Comparison of ENCODE assay signal across 13 mouse cellular contexts in the genomic region with DNA sequence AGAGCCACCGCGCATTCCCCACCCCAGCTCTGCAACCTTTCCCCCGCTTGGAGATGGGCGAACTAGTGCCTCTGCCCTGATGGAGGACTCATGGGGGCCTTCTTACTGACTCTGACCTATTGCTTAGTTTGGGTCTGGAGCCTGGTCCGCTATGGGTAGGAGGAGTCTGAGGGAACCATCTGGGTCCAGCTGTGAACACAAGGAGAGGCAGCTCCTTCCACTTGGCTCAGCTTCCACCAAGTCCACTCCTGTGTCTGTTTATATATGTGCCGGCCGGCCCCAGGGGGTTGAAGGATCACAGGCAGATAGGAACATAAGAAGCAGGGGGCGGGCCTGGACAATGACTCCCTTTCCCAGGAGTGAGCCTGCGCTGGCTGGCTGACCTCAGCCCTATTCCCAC. TPM values are rescaled to one million over a fixed set of nuclear protein-coding genes. Genes with fewer than 3 reads are reported as not detected.
DNase-seq lines count a peak whose midpoint lies in the region; ATAC-seq and TF ChIP-seq lines count a peak whose summit lies in the region.
"Had no signal": no experiment of that assay in that cellular context is flagged by ENCODE, and none has a peak within 500 bp of the region (broad histone marks: within the 10 kb centered on the region; RNA-seq: fewer than 3 reads in every experiment).

No protein-coding gene starts in this region.

- no peaks in the 10 kb centered on the region for H3K36me3 ChIP-seq in heart, adult 2 months (ENCODE audit: control insufficient read depth, insufficient read depth, low read length)
- H3K36me3 ChIP-seq in lung, embryonic 15.5 days, result no peaks in the 10 kb centered on the region
- no peaks in the 10 kb centered on the region for H3K36me3 ChIP-seq in kidney, postnatal 0 days (ENCODE audit: insufficient read depth, low read length)
- no peaks in the 10 kb centered on the region for H3K36me3 ChIP-seq in stomach, embryonic 14.5 days (ENCODE audit: control insufficient read depth, insufficient read depth, low read length)
- H3K36me3 ChIP-seq: midbrain, embryonic 13.5 days had no signal

- peaks cover 6% of the 10 kb centered on the region for H3K4me1 ChIP-seq in heart, adult 2 months (ENCODE audit: control insufficient read depth, insufficient read depth, low read length)
- H3K4me1 ChIP-seq in lung, embryonic 15.5 days, result peaks cover 36% of the 10 kb centered on the region
- H3K4me1 ChIP-seq in kidney, postnatal 0 days (replicated peaks; ENCODE audit: insufficient read depth, low read length), result peaks cover 17% of the 10 kb centered on the region
- H3K4me1 ChIP-seq in stomach, embryonic 14.5 days (ENCODE audit: control insufficient read depth, insufficient read depth, low read length), result peaks cover 21% of the 10 kb centered on the region
- H3K4me1 ChIP-seq: midbrain, embryonic 13.5 days had no signal

- no peaks in the 10 kb centered on the region for H3K27me3 ChIP-seq in heart, adult 2 months (ENCODE audit: control insufficient read depth, insufficient read depth, low read length)
- no peaks in the 10 kb centered on the region for H3K27me3 ChIP-seq in lung, embryonic 15.5 days
- no peaks in the 10 kb centered on the region for H3K27me3 ChIP-seq in kidney, postnatal 0 days (ENCODE audit: insufficient read depth, low read length)
- H3K27me3 ChIP-seq in stomach, embryonic 14.5 days (ENCODE audit: control insufficient read depth, insufficient read depth, low read length), result no peaks in the 10 kb centered on the region
- H3K27me3 ChIP-seq: midbrain, embryonic 13.5 days had no signal

- no peak for TF ChIP-seq POLR2A in heart, adult 2 months (IDR thresholded peaks at IDR 0.05; ENCODE audit: insufficient read depth, low read depth, low read length)

- no peak overlapping the region for H3K4me2 ChIP-seq in lung, embryonic 15.5 days
- no peak overlapping the region for H3K4me2 ChIP-seq in kidney, postnatal 0 days (ENCODE audit: low read length)
- no peak overlapping the region for H3K4me2 ChIP-seq in stomach, embryonic 14.5 days (replicated peaks; ENCODE audit: low read depth, low read length)
- H3K4me2 ChIP-seq: midbrain, embryonic 13.5 days had no signal

- H3K9ac ChIP-seq in heart, adult 2 months (ENCODE audit: low read depth, low read length), result no peak overlapping the region
- H3K9ac ChIP-seq in lung, embryonic 15.5 days, result no peak overlapping the region
- no peak overlapping the region for H3K9ac ChIP-seq in kidney, postnatal 0 days (ENCODE audit: low read depth, low read length)
- H3K9ac ChIP-seq in stomach, embryonic 14.5 days (replicated peaks; ENCODE audit: low read depth, low read length), result no peak overlapping the region
- H3K9ac ChIP-seq: forebrain, postnatal 0 days; midbrain, embryonic 13.5 days had no signal

- intact Hi-C loops in heart, adult 2 months (cut with DNase I), result no loop called here
- intact Hi-C loops in heart, postnatal 25 days (cut with DNase I), result no loop called here
- intact Hi-C loops in left cerebral cortex, postnatal 25 days (cut with DNase I), result no loop called here

- H3K4me3 ChIP-seq in heart, adult 2 months, result no peak overlapping the region
- H3K4me3 ChIP-seq in lung, embryonic 15.5 days, result no peak overlapping the region
- no peak overlapping the region for H3K4me3 ChIP-seq in kidney, postnatal 0 days (replicated peaks; ENCODE audit: low read depth, low read length)
- no peak overlapping the region for H3K4me3 ChIP-seq in stomach, embryonic 14.5 days (ENCODE audit: low read depth, low read length)
- H3K4me3 ChIP-seq: midbrain, embryonic 13.5 days had no signal

- H3K79me2 ChIP-seq in heart, adult 2 months (replicated peaks; ENCODE audit: control insufficient read depth, insufficient read depth, low read length), result no peaks in the 10 kb centered on the region

- no peak for TF ChIP-seq CTCF in heart, adult 2 months (IDR thresholded peaks at IDR 0.05)
- TF ChIP-seq CTCF in kidney, postnatal 0 days (IDR thresholded peaks at IDR 0.05; ENCODE audit: low read depth), result no peak

- no peak overlapping the region for H3K27ac ChIP-seq in heart, adult 2 months
- H3K27ac ChIP-seq in lung, embryonic 15.5 days, result peak overlapping the region; percentile 7; the same call in 1 of the 2 replicates
- H3K27ac ChIP-seq in kidney, postnatal 0 days, result 0 out of 2 replicates have a peak overlapping the region, but pooled peaks have one; percentile 36
- H3K27ac ChIP-seq in stomach, embryonic 14.5 days (ENCODE audit: low read length), result peak overlapping the region; percentile 71
- H3K27ac ChIP-seq: macrophage; midbrain, embryonic 13.5 days had no signal

- no peak for TF ChIP-seq EP300 in heart, adult 2 months (IDR thresholded peaks at IDR 0.05; ENCODE audit: insufficient read depth, low read depth, low read length)

- ATAC-seq in lung, embryonic 15.5 days (ENCODE audit: borderline replicate concordance, extremely low read depth, low FRiP score, low TSS enrichment), result peak; percentile 72; the same call in 1 of the 2 replicates
- no peak for ATAC-seq in kidney, postnatal 0 days (replicated peaks; ENCODE audit: low FRiP score, low read depth)
- ATAC-seq in stomach, embryonic 14.5 days (ENCODE audit: insufficient number of reproducible peaks, insufficient read depth, low FRiP score, low read depth), result peak; percentile 81; the same call in 1 of the 2 replicates
- ATAC-seq: forebrain, postnatal 0 days; inflammation-experienced regulatory T-cells, adult 6 months; midbrain, embryonic 13.5 days had no signal

- WGBS in heart, adult 2 months, result 55% methylated on average over 9 of the region's 9 CpGs
- WGBS in lung, embryonic 15.5 days, result 31% methylated on average over 9 of the region's 9 CpGs
- 23% methylated on average over 9 of the region's 9 CpGs for WGBS in kidney, postnatal 0 days
- 32% methylated on average over 9 of the region's 9 CpGs for WGBS in stomach, embryonic 14.5 days

- peak; percentile 38 to 44 for DNase-seq in heart, adult 2 months
- no peak for DNase-seq in heart, postnatal 25 days (ENCODE audit: low spot score)
- DNase-seq in lung, adult 18-20 months, result no peak
- DNase-seq in kidney, postnatal 0 days (ENCODE audit: low spot score), result peak; percentile 72
- DNase-seq in left cerebral cortex, postnatal 25 days (ENCODE audit: low spot score in 2 of 2), result no peak
- DNase-seq in cerebellum, adult 18-20 months, result no peak
- DNase-seq: cerebellum, adult 9-10 months; forebrain, postnatal 0 days had no signal

- no peaks in the 10 kb centered on the region for H3K9me3 ChIP-seq in lung, embryonic 15.5 days
- H3K9me3 ChIP-seq in kidney, postnatal 0 days (replicated peaks; ENCODE audit: low read length), result no peaks in the 10 kb centered on the region
- no peaks in the 10 kb centered on the region for H3K9me3 ChIP-seq in stomach, embryonic 14.5 days (ENCODE audit: control insufficient read depth, low read depth, low read length)
- H3K9me3 ChIP-seq: midbrain, embryonic 13.5 days had no signal

RNA-seq across cellular contexts. Expression of a gene that starts 6.9 kb away (rescaled TPM):
- under 1 TPM; 0.21 to 0.86 TPM for total RNA-seq in heart, adult 2 months (2021)
- 0.76 and 0.91 TPM in 2 replicates for polyA plus RNA-seq in heart, adult 2 months (2012; rRNA removed)
- under 1 TPM; 0.29 to 0.50 TPM for total RNA-seq in heart, postnatal 25 days (2021)
- 1.6 and 2.2 TPM in 2 replicates for polyA plus RNA-seq in lung, embryonic 15.5 days (2015; fragmentation: Nextera tagmentation; extraction: Ambion mirVana)
- polyA plus RNA-seq in kidney, postnatal 0 days (2015; fragmentation: Nextera tagmentation; extraction: Ambion mirVana), result 2.4 and 2.6 TPM in 2 replicates
- polyA plus RNA-seq in stomach, embryonic 14.5 days (2014; fragmentation: Nextera tagmentation; extraction: Ambion mirVana), result 2.2 and 8.0 TPM in 2 replicates
- 1 to 10 TPM in 1 of 2 experiments, under 1 TPM in 1; 0.28 to 1.0 TPM for total RNA-seq in left cerebral cortex, postnatal 25 days (2021)
- polyA plus RNA-seq: inflammation-experienced regulatory T-cells, adult 6 months had no signal

RNA-seq across cellular contexts. Expression of a gene that starts 26.8 kb away (rescaled TPM):
- total RNA-seq in heart, adult 2 months (2021), result 1 to 10 TPM in 1 of 2 experiments, under 1 TPM in 1; 0.63 to 1.2 TPM
- polyA plus RNA-seq in heart, adult 2 months (2012; rRNA removed), result 1.7 and 1.8 TPM in 2 replicates
- total RNA-seq in heart, postnatal 25 days (2021), result 1 to 10 TPM in 1 of 2 experiments, under 1 TPM in 1; 0.95 to 1.2 TPM
- polyA plus RNA-seq in lung, embryonic 15.5 days (2015; fragmentation: Nextera tagmentation; extraction: Ambion mirVana), result 7.7 and 7.8 TPM in 2 replicates
- 4.3 and 5.4 TPM in 2 replicates for polyA plus RNA-seq in kidney, postnatal 0 days (2015; fragmentation: Nextera tagmentation; extraction: Ambion mirVana)
- polyA plus RNA-seq in stomach, embryonic 14.5 days (2014; fragmentation: Nextera tagmentation; extraction: Ambion mirVana), result 4.3 and 5.0 TPM in 2 replicates
- total RNA-seq in left cerebral cortex, postnatal 25 days (2021), result 10 to 100 TPM; 79.5 to 92.4 TPM
- polyA plus RNA-seq: macrophage had no signal

RNA-seq across cellular contexts. Expression of a gene that starts 31.0 kb away (rescaled TPM):
- 10 to 100 TPM; 10.9 to 14.5 TPM for total RNA-seq in heart, adult 2 months (2021)
- polyA plus RNA-seq in heart, adult 2 months (2012; rRNA removed), result 15.9 and 17.3 TPM in 2 replicates
- total RNA-seq in heart, postnatal 25 days (2021), result 10 to 100 TPM; 11.5 to 12.2 TPM
- 13.9 and 16.2 TPM in 2 replicates for polyA plus RNA-seq in lung, embryonic 15.5 days (2015; fragmentation: Nextera tagmentation; extraction: Ambion mirVana)
- polyA plus RNA-seq in kidney, postnatal 0 days (2015; fragmentation: Nextera tagmentation; extraction: Ambion mirVana), result 9.9 and 10.0 TPM in 2 replicates
- 16.2 and 17.3 TPM in 2 replicates for polyA plus RNA-seq in stomach, embryonic 14.5 days (2014; fragmentation: Nextera tagmentation; extraction: Ambion mirVana)
- total RNA-seq in left cerebral cortex, postnatal 25 days (2021), result 1 to 10 TPM; 6.2 TPM

RNA-seq across cellular contexts. Expression of a gene that starts 55.6 kb away (rescaled TPM):
- total RNA-seq in heart, adult 2 months (2021), result 1 to 10 TPM; 5.6 to 5.7 TPM
- polyA plus RNA-seq in heart, adult 2 months (2012; rRNA removed), result 2.0 and 4.2 TPM in 2 replicates
- 1 to 10 TPM; 5.6 to 6.2 TPM for total RNA-seq in heart, postnatal 25 days (2021)
- polyA plus RNA-seq in lung, embryonic 15.5 days (2015; fragmentation: Nextera tagmentation; extraction: Ambion mirVana), result 11.0 and 12.5 TPM in 2 replicates
- polyA plus RNA-seq in kidney, postnatal 0 days (2015; fragmentation: Nextera tagmentation; extraction: Ambion mirVana), result 6.2 and 6.6 TPM in 2 replicates
- 13.6 and 15.1 TPM in 2 replicates for polyA plus RNA-seq in stomach, embryonic 14.5 days (2014; fragmentation: Nextera tagmentation; extraction: Ambion mirVana)
- 1 to 10 TPM; 8.3 to 8.9 TPM for total RNA-seq in left cerebral cortex, postnatal 25 days (2021)

Comparison
In these comparisons a context has a peak if more than half of its experiments do, and no peak if none do; other contexts are left out.
1. DNase-seq: peak in heart, adult 2 months (2 of 2) and kidney, postnatal 0 days (single experiment); none in heart, postnatal 25 days (single experiment), lung, adult 18-20 months (0 of 2), left cerebral cortex, postnatal 25 days (0 of 2) and cerebellum, adult 18-20 months (0 of 2).